Mouse (Mus musculus): ENCODE measurements at regions not wholly inside any gene's neighbourhood (a gene's known extent, or its start where the extent isn't known, plus 50 kb on each side); places are given as distances from the start of the nearest gene placed in this dataset.
A peak's percentile ranks its signal among the peaks of the same experiment; 100 is the strongest.

- no peak for DNase-seq (ENCODE audit: low spot score in 2 of 2)
Measured at GRCm38 (mm10) chr14:80244640-80245302, 260.9 kb downstream of the Olfm4 start.

GRCm38 (mm10) chr14:80247575-80247974, 263.7 kb downstream of the Olfm4 start:
- DNase-seq (ENCODE audit: low spot score in 2 of 2): peak in 1 of 2 experiments; percentile 6

- DNase-seq (ENCODE audit: low spot score in 2 of 2): no peak
Measured at GRCm38 (mm10) chr14:80249882-80250281, 266.0 kb downstream of the Olfm4 start.

GRCm38 (mm10) chr14:80257086-80257485, 273.2 kb downstream of the Olfm4 start:
- no peak for DNase-seq (ENCODE audit: low spot score in 2 of 2)

GRCm38 (mm10) chr14:80263173-80263572, 279.3 kb downstream of the Olfm4 start:
- no peak for DNase-seq (ENCODE audit: low spot score in 2 of 2)

GRCm38 (mm10) chr14:80265081-80265480, 281.2 kb downstream of the Olfm4 start:
- DNase-seq (ENCODE audit: low spot score in 2 of 2): no peak

- no peak for DNase-seq (ENCODE audit: low spot score in 2 of 2)
Measured at GRCm38 (mm10) chr14:80269179-80269951, 285.5 kb downstream of the Olfm4 start.

- no peak for DNase-seq (ENCODE audit: low spot score in 2 of 2)
Measured at GRCm38 (mm10) chr14:80270063-80270462, 286.2 kb downstream of the Olfm4 start.

GRCm38 (mm10) chr14:80280188-80280587, 296.3 kb downstream of the Olfm4 start:
- DNase-seq (ENCODE audit: low spot score in 2 of 2): no peak

GRCm38 (mm10) chr14:80283726-80284125, 299.8 kb downstream of the Olfm4 start:
- no peak for DNase-seq (ENCODE audit: low spot score in 2 of 2)

- no peak for DNase-seq (ENCODE audit: low spot score in 2 of 2)
Measured at GRCm38 (mm10) chr14:80291360-80291759, 307.5 kb downstream of the Olfm4 start.

GRCm38 (mm10) chr14:80293378-80293777, 309.5 kb downstream of the Olfm4 start:
- no peak for DNase-seq (ENCODE audit: low spot score in 2 of 2)

- DNase-seq (ENCODE audit: low spot score in 2 of 2): no peak
Measured at GRCm38 (mm10) chr14:80329651-80330050, 345.8 kb downstream of the Olfm4 start.

GRCm38 (mm10) chr14:80362024-80362622, 378.2 kb downstream of the Olfm4 start:
- DNase-seq (ENCODE audit: low spot score in 2 of 2): no peak

GRCm38 (mm10) chr14:80369448-80370153, 385.7 kb downstream of the Olfm4 start:
- DNase-seq (ENCODE audit: low spot score in 2 of 2): no peak

- DNase-seq (ENCODE audit: low spot score in 2 of 2): no peak
Measured at GRCm38 (mm10) chr14:80374290-80374689, 390.4 kb downstream of the Olfm4 start.

GRCm38 (mm10) chr14:80377064-80377463, 393.2 kb downstream of the Olfm4 start:
- DNase-seq (ENCODE audit: low spot score in 2 of 2): no peak

- DNase-seq (ENCODE audit: low spot score in 2 of 2): no peak
Measured at GRCm38 (mm10) chr14:80391418-80391817, 407.5 kb downstream of the Olfm4 start.

- DNase-seq (ENCODE audit: low spot score in 2 of 2): no peak
Measured at GRCm38 (mm10) chr14:80408317-80408716, 424.4 kb downstream of the Olfm4 start.

- DNase-seq (ENCODE audit: low spot score in 2 of 2): no peak
Measured at GRCm38 (mm10) chr14:80418810-80419325, 435.0 kb downstream of the Olfm4 start.

GRCm38 (mm10) chr14:80443820-80444219, 459.9 kb downstream of the Olfm4 start:
- no peak for DNase-seq (ENCODE audit: low spot score in 2 of 2)

GRCm38 (mm10) chr14:80471470-80471869, 487.6 kb downstream of the Olfm4 start:
- DNase-seq (ENCODE audit: low spot score in 2 of 2): no peak
